ENCODE assay signal across 30 mouse cellular contexts in genomic region chr19:42928271-42928670, GRCm38 (mm10).
"Had no signal": no experiment of that assay in that cellular context is flagged by ENCODE, and none has a peak within 500 bp of the region (broad histone marks: within the 10 kb centered on the region; RNA-seq: fewer than 3 reads in every experiment).

No protein-coding gene starts in this region.

- H3K4me1 ChIP-seq: liver, embryonic 12.5 days; liver, embryonic 13.5 days; liver, embryonic 15.5 days; megakaryocyte, embryonic 14.5 days; midbrain, embryonic 10.5 days; midbrain, embryonic 12.5 days; midbrain, embryonic 13.5 days; midbrain, embryonic 15.5 days had no signal

- H3K4me3 ChIP-seq: limb, embryonic 10.5 days; limb, embryonic 12.5 days; limb, embryonic 13.5 days; limb, embryonic 15.5 days; liver, embryonic 12.5 days; liver, embryonic 13.5 days; liver, embryonic 15.5 days; lung, embryonic 15.5 days; megakaryocyte, embryonic 14.5 days; midbrain, embryonic 10.5 days; midbrain, embryonic 12.5 days; midbrain, embryonic 13.5 days; midbrain, embryonic 15.5 days; myocyte had no signal

- H3K4me2 ChIP-seq: limb, embryonic 12.5 days; limb, embryonic 13.5 days; limb, embryonic 15.5 days; liver, embryonic 11.5 days; liver, embryonic 12.5 days; liver, embryonic 13.5 days; liver, embryonic 15.5 days; lung, embryonic 14.5 days; lung, embryonic 15.5 days; midbrain, embryonic 11.5 days; midbrain, embryonic 12.5 days; midbrain, embryonic 13.5 days; midbrain, embryonic 15.5 days had no signal

- H3K27ac ChIP-seq: limb, embryonic 10.5 days; limb, embryonic 12.5 days; limb, embryonic 13.5 days; limb, embryonic 15.5 days; liver, embryonic 12.5 days; liver, embryonic 13.5 days; liver, embryonic 14.5 days; liver, embryonic 15.5 days; lung, embryonic 15.5 days; macrophage; midbrain, embryonic 10.5 days; midbrain, embryonic 12.5 days; midbrain, embryonic 13.5 days; midbrain, embryonic 15.5 days had no signal

- ATAC-seq: liver, embryonic 12.5 days; liver, postnatal 0 days; lung, postnatal 0 days; midbrain, embryonic 13.5 days; midbrain, embryonic 15.5 days; midbrain, embryonic 16.5 days had no signal

- H3K36me3 ChIP-seq: limb, embryonic 10.5 days; limb, embryonic 12.5 days; limb, embryonic 13.5 days; limb, embryonic 15.5 days; liver, embryonic 12.5 days; liver, embryonic 13.5 days; liver, embryonic 15.5 days; lung, embryonic 15.5 days; midbrain, embryonic 10.5 days; midbrain, embryonic 12.5 days; midbrain, embryonic 13.5 days; midbrain, embryonic 15.5 days had no signal

- H3K9me3 ChIP-seq: limb, embryonic 10.5 days; limb, embryonic 12.5 days; limb, embryonic 13.5 days; limb, embryonic 15.5 days; liver, embryonic 12.5 days; liver, embryonic 13.5 days; liver, embryonic 15.5 days; lung, embryonic 15.5 days; megakaryocyte, embryonic 14.5 days; midbrain, embryonic 10.5 days; midbrain, embryonic 12.5 days; midbrain, embryonic 13.5 days; midbrain, embryonic 15.5 days had no signal

- H3K9ac ChIP-seq: limb, embryonic 12.5 days; limb, embryonic 13.5 days; limb, embryonic 15.5 days; liver, embryonic 12.5 days; liver, embryonic 13.5 days; liver, embryonic 14.5 days; liver, embryonic 15.5 days; liver, postnatal 0 days; lung, embryonic 14.5 days; lung, embryonic 15.5 days; midbrain, embryonic 12.5 days; midbrain, embryonic 13.5 days; midbrain, embryonic 15.5 days had no signal

- H3K27me3 ChIP-seq: limb, embryonic 12.5 days; limb, embryonic 13.5 days; limb, embryonic 15.5 days; liver, embryonic 12.5 days; liver, embryonic 13.5 days; liver, embryonic 15.5 days; lung, embryonic 15.5 days; megakaryocyte, embryonic 14.5 days; midbrain, embryonic 12.5 days; midbrain, embryonic 13.5 days; midbrain, embryonic 15.5 days had no signal

- DNase-seq: left cerebral cortex, postnatal 4 days; liver; liver, embryonic 13.5 days; liver, postnatal 0 days; lung, adult 18-20 months; lung, adult 2 months; lung, embryonic 14.5 days; lung, postnatal 10 days; lung, postnatal 14 days; lung, postnatal 36 days; lung, postnatal 4 days had no signal
